Mouse (Mus musculus) embryo, embryonic 10.5 days (tissue): ENCODE measurements at regions not wholly inside any gene's neighbourhood (a gene's known extent, or its start where the extent isn't known, plus 50 kb on each side); places are given as distances from the start of the nearest gene placed in this dataset.

Source experiments
- DNase-seq: peaks from one replicate; pipeline ENCODE4 v3.0.0-alpha.2; 2015; ENCODE audit warnings: low spot score

DNA sequence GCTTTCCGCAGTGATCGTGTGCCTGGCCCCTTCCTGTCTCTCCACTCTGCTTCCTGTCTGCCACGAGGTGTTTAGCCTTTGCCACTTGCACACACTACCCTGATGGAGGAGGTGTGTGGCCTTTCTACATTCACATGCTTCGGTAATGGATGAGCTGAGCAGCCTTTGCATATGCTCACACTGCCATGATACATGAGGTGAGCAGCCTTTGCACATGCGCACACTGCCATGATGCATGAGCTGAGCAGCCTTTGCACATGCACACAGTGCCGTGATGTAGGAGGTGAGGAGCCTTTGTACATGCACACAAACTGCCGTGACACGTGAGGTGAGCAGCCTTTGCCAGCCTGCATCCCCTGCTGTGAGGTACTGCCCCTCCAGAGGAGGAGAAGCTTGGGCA lies 58.3 kb downstream of the Erv3 start:
- no peak for DNase-seq

GRCm38 (mm10) chr2:131800126-131800894 lies 59.2 kb downstream of the Erv3 start:
- DNase-seq, result no peak

DNA sequence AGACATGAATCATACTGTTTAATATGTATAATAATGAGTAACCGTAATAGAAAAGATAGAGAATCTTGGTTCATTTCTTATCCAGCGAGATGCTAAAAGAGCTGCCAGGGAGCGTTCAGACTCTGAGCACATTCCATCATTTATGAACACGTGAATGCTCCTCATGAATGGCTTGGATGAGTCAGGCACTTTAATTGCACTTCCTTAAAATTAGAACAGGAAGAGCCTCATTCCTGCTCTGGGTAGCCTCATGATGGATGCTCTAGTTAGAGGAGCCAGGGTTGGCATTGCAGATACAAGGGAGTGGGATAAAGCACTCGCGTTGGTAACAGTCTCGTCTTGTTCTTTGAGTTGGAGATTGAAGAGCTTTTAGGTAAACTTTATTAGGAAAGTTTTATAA lies 60.1 kb downstream of the Erv3 start:
- no peak for DNase-seq

DNA sequence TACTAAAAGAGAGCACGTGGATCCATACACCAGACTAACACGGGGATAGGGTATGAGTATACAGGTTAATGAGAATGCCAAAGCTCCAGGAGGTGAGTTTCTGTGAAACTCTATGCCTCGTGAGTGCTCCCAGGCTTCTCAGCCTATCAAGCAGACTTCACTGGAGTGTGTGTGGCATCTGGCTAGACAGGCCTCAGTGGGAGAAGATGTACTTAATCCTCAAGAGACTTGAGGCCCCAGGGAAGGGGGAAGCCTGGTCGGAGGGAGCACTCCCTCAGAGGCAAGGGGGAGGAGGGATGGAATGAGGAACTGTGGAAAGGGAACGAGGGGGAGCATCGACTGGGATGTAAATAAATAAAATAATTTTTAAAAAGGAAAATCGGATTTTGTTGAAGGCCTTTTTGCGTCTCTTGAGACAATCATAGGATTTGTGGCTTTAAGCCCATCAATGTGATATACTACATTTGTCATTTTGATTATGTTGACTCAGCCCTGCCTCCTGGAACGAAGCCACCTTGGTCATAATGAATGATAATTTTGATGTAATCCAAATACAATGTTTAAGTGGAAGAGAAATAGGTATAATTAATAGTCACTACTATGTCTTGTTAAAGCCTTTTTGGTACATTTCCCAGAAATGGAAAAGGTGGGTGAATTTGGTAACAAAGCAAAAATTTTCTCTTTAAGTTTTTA lies 62.4 kb downstream of the Erv3 start:
- DNase-seq, result no peak

DNA sequence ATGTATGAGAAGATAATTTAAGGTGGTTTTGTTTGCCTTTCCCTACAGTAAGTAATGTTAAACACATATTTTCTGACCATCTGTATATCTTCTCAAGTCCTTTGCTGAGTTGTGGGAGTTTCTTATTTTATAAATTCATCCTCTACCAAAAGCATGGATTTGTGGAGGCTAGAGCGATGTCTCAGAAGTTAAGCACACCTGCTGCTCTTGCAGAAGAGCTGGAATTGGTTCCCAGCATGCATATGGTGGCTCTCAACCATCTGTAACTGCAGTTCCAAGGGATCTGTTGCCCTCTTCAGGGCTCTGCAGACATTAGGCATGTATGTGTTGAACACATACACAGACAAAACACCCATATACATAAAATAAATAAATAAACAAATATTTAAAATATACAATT lies 84.2 kb downstream of the Erv3 start:
- no peak for DNase-seq

DNA sequence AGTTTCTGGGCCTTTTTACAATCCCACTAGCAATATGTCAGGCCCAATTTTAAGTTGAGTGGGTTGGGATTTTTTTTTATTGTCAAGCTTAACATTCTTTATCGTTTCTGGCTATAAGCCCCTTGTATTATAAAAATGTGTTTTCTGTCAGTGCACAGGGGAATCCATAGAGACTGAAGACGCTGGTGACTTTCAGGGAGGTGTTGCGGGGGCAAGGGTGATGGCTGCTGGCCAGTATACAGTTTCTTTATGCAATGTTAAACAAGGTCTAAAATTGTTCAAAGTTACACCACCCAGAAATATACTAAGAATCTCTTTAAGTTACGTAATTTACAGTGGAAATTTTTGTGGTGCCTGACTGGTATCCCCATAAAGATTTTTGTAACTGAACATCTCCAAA lies 85.9 kb downstream of the Erv3 start:
- no peak for DNase-seq

DNA sequence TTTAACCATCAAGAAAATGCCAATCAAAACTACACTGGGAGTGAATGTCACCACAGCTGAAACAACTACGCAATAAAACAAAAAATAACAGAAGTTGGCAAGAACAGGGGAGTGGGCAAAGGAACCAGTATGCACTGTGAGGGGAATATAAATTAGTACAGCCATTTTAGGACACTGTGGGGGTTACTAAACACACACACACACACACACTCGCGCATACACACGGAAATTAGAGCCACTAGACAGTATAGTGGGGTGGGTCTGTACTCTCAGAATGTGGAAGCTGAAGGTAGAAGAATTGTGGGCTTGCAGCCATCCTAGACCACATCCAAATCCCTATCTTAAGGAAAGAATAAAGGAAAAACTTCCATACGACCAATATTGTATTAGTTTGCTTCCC lies 87.4 kb downstream of the Erv3 start:
- no peak for DNase-seq

GRCm38 (mm10) chr2:131770852-131771251 lies 88.7 kb downstream of the Erv3 start:
- DNase-seq, result peak; percentile 85

- DNase-seq, result no peak
These were observed 89.8 kb downstream of the Erv3 start for GRCm38 (mm10) chr2:131769656-131770210.

DNA sequence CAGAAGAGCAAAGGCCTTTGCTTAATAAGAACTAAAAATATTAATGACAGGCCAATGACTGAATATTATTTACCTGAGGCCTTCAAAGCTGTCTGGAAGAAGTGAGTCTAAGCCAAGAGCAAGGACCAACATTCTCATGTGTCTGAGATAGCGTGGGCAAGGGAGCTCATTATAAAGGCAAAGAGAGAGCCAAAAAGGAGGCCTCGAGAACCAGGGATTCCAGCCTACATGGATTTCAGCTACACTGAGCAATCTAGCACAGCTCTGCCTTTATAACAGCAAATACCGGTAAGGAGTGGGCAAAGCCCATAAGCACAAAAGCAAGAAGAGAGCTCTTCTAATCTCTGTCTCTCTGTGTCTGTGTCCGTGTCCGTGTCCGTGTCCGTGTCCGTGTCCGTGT lies 93.0 kb downstream of the Erv3 start:
- no peak for DNase-seq

DNA sequence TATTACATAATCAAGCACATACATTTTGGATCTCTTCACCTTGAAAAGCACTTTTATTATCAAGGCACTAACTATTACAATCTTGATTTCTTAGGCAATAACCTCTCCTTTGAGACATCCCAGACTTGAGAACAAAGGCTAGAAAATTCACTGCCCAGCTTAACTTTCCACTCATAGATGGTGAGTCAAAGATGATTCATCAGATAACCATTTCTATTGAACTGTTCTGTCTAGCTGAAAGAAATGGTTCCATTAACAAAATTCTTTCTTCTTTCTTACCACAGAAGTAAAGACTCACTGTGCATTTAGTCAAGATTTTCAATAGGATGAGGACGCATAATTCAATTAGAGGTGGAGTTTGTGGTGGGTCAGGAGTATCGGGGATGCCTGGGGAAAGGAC lies 98.0 kb downstream of the Erv3 start:
- no peak for DNase-seq

GRCm38 (mm10) chr2:131757183-131757903 lies 102.2 kb downstream of the Erv3 start:
- no peak for DNase-seq

DNA sequence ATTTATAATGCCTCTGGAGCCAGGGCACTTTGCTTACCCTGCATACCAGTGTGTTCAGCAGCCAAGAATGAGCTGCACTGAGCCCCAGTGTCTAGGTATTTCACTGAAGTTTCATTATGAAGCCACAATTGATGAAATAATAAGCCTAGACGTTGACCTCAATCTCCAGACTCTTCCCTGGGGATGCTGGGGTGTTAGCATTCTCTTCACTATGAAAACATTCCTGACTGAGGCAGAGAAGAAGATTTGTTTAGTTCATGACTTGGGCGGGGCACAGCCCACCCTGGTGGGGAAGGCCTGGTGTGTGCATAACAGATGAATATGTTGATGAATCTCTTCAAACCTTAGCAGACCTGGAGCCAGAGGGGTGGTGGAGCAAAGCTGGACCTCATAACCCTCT lies 104.4 kb downstream of the Erv3 start:
- peak; percentile 13 for DNase-seq

DNA sequence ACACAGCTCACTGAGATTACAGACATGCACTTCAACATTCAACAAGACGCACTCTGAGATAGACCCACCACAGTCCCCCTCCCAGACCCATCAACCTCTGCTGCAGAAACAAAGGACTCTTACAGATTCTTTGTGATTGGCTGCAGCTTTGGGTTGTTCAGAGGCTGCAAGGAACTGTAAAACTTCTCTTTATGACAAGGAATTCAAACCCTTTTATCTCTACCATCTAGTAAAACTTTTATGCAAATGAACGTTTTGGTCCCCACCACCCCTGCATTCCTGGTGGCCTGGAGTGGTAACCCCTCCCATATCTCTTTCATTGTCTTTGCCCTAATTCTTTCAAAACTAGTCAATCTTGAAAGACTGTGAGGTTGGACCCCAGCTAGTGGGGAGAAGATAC lies 106.1 kb downstream of the Erv3 start:
- no peak for DNase-seq

DNA sequence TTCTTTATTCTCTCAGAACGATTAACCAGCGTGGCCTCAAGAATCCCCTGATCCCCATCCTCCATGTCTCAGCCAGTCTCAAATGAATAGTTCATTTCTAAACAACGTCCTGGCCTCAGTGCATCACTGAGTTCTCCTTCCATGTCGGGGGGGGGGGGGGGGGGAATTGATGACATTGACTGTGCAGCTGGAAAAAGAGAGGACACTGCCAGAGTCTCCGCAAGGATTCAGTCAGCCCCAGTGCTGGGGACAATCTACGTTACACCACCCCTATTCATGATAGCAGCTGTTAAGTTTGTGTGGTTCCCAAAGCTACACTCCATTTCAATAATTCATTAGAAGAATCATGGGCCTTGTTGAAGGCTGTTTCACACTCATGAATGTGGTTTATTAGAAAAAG lies 108.9 kb downstream of the Erv3 start:
- no peak for DNase-seq

GRCm38 (mm10) chr2:131750206-131750605 lies 109.3 kb downstream of the Erv3 start:
- peak; percentile 14 for DNase-seq

GRCm38 (mm10) chr2:131749746-131750145 lies 109.8 kb downstream of the Erv3 start:
- DNase-seq, result no peak

DNA sequence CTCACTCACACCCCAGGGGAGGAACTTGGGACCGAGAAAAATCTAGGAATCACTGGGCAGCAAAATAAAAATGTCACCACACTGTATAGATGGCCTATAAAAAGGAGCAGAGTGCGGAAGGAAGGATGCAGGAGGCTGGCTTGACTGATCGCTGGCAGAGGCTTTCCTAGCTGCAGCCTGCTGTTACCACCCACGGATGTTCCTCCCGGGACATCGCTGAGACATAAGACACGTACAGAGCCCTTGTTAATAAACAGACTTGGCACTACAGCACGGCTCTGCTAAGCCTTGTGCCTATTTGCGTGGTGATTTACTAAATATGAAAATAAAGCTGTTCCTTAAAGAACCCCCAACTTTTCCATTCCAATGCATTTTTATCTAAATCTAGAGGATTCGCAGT lies 110.8 kb downstream of the Erv3 start:
- no peak for DNase-seq

DNA sequence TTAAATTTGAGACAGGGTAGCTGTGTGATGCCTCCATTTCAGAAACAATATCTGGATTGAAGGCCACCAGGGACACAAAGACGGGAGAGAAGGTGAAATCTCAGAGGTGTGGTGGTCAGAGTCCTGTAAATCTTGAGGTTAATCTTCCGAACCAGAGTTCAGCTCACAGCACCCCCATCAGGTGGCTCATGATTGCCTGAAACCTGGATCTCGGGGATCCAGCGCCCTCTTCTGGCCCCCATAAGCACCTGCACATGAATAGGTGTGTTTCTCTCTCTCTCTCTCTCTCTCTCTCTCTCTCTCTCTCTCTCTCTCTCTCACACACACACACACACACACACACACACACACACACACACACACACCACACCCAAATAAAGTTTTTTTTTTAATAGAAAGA lies 111.8 kb downstream of the Erv3 start:
- DNase-seq, result no peak

- no peak for DNase-seq
These were observed 114.1 kb downstream of the Erv3 start for GRCm38 (mm10) chr2:131745381-131745895.

DNA sequence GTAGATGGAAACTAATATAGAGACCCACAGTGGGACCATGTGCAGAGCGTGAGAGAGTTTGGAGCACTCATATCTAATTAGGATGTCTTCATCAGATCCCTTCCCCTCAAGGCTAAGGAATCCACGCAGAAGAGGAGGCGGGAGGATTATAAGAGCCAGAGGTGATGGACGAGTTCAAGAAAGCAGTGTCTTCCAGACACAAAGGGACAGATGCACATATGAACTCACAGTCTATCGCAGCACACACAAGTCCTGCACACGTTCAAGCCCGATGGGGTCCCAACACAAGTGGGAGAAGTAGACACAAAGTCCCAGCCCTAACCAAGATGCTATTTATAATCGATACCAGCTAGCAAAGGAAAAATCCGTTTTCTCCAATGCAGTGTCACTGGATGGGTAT lies 114.6 kb downstream of the Erv3 start:
- DNase-seq, result no peak

DNA sequence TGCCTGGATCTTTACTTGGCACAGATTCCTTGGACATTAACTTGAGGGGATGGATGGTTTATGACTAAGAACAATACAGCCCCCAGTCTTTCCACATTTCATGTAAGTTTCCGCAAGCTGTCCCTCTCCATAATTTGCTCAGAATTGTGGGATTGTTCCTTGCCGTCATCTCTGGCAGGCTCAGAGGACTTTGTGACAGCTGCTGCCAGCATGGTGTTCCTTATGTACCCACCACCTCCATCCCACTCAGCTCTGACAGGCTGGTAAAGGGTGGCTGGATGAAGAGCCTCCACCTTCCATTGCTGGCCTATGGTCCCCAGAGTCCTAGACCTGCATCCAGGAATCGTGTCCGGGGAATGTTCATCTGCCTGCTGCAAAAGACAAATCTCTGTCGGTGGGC lies 119.1 kb downstream of the Erv3 start:
- no peak for DNase-seq

DNA sequence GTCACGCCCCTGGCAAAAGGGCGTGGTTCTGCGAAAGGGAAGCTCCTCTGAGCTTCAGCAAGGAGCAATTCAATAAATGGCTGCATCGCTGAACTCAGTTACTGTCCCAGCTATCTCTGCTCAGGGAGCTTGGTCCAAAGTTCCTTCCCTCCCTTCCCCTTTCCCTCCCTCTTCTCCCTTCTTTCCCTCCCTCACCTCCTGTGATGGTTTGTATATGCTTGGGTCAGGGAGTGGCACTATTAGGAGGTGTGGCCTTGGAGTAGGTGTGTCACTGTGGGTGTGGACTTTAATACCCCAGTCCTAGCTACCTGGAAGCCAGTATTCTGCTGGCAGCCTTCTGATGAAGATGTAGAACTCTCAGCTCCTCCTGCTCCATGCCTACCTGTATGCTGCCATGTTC lies 120.5 kb downstream of the Erv3 start:
- DNase-seq, result no peak
